Mouse (Mus musculus) lung, adult 18-20 months (tissue): ENCODE measurements around the gene Ric8b.

Source experiments
- DNase-seq, 2 experiments: peaks; one replicate each; pipeline ENCODE4 v3.0.0; 2022; ENCODE audit warnings: mixed read lengths in 2 of 2

Ric8b gene

GRCm38 (mm10) chr10:84966542-84966941 lies 49.1 kb downstream of the Ric8b start:
- DNase-seq: no peak

- peak in 1 of 2 experiments; percentile 27 for DNase-seq
These were observed 50.2 kb downstream of the Ric8b start for GRCm38 (mm10) chr10:84967645-84968044.

- no peak for DNase-seq
These were observed 51.7 kb downstream of the Ric8b start for GRCm38 (mm10) chr10:84968852-84969704.

GRCm38 (mm10) chr10:84975264-84975663 lies 57.8 kb downstream of the Ric8b start:
- DNase-seq: no peak

GRCm38 (mm10) chr10:84976588-84977351 lies 59.4 kb downstream of the Ric8b start:
- peak in 1 of 2 experiments; percentile 34 for DNase-seq

- no peak for DNase-seq
These were observed 62.9 kb downstream of the Ric8b start for GRCm38 (mm10) chr10:84980291-84980690.

GRCm38 (mm10) chr10:84981441-84981840 lies 64.0 kb downstream of the Ric8b start:
- DNase-seq: no peak

GRCm38 (mm10) chr10:84982675-84983074 lies 65.3 kb downstream of the Ric8b start:
- DNase-seq: no peak

- DNase-seq: peak in 1 of 2 experiments; percentile 45
These were observed 68.5 kb downstream of the Ric8b start for GRCm38 (mm10) chr10:84985956-84986355.

- no peak for DNase-seq
These were observed 70.2 kb downstream of the Ric8b start for GRCm38 (mm10) chr10:84987666-84988065.

GRCm38 (mm10) chr10:84988650-84989049 lies 71.2 kb downstream of the Ric8b start:
- DNase-seq: no peak

- DNase-seq: no peak
These were observed 76.9 kb downstream of the Ric8b start for GRCm38 (mm10) chr10:84994346-84994745.

- no peak for DNase-seq
These were observed 77.6 kb downstream of the Ric8b start for GRCm38 (mm10) chr10:84994971-84995370.

- peak in 1 of 2 experiments; percentile 11 for DNase-seq
These were observed 79.0 kb downstream of the Ric8b start for GRCm38 (mm10) chr10:84996366-84996765.

GRCm38 (mm10) chr10:84997571-84998224 lies 80.3 kb downstream of the Ric8b start:
- DNase-seq: no peak

- no peak for DNase-seq
These were observed 80.8 kb downstream of the Ric8b start for GRCm38 (mm10) chr10:84998225-84998579.

- no peak for DNase-seq
These were observed 84.5 kb downstream of the Ric8b start for GRCm38 (mm10) chr10:85001920-85002319.

GRCm38 (mm10) chr10:85003190-85004026 lies 86.0 kb downstream of the Ric8b start:
- DNase-seq: no peak

GRCm38 (mm10) chr10:85006573-85007310 lies 89.3 kb downstream of the Ric8b start:
- DNase-seq: no peak

- DNase-seq: no peak
These were observed 90.7 kb downstream of the Ric8b start for GRCm38 (mm10) chr10:85007861-85008840.
